Mouse (Mus musculus) left cerebral cortex, postnatal 10 days (tissue): ENCODE data around the gene Zmiz2. TPM values are rescaled to one million over a fixed set of nuclear protein-coding genes. Genes with fewer than 3 reads are reported as not detected.
A peak's percentile ranks its signal among the peaks of the same experiment; 100 is the strongest.
"Not testable (repeated sequence)": the region's sequence is repeated elsewhere in the genome, so short reads cannot be mapped to it uniquely, and the experiment has no call there.

Experiments
- DNase-seq, 2 experiments: peaks; one replicate each; pipeline ENCODE4 v3.0.0; 2021 to 2022; ENCODE audit warnings: low spot score in 2 of 2, mixed read lengths in 1 of 2; ENCODE audit errors: extremely low spot score in 1 of 2
- intact Hi-C: fragments of 180-260 bp; cut with DNase I; formaldehyde crosslinking; loops from one replicate; pipeline ENCODE4 v1.15.1; 2025
- total RNA-seq, 2 experiments: library from RNA; stranded (reverse); gene quantifications; 2 replicates each; pipeline ENCODE4 v1.2.3; 2021

Gene Zmiz2
- total RNA-seq, 2 experiments from 2014 or later: 199 to 203 TPM

DNA sequence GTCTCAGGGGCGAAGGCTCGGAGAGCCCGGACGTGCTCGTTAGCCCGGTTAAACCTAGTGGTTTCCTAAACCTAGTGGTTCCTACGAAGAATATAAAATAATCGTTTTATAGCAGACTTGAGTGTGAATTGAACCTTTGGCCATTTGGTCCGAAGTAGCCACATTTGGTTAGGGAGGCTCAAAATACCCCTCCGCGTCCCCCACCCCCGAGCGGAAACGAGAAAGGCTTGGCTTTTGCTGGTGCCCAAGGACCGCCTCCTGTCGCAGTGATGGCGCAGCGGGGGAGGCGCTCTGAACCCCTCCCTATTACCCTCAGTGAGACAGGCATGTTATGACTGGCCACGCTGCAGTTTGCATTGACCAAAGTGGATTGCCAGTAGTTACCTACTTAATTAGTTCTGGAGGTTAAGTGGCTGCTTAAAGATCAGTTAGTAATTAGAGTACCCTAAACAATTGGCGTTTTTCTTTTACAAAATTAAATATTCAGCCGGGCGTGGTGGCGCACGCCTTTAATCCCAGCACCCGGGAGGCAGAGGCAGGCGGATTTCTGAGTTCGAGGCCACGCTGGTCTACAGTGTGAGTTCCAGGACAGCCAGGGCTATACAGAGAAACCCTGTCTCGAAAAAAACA is 27.6 kb downstream of the Zmiz2 start:
- DNase-seq: peak; percentile 78 to 93
- intact Hi-C loops: no loop called here

DNA sequence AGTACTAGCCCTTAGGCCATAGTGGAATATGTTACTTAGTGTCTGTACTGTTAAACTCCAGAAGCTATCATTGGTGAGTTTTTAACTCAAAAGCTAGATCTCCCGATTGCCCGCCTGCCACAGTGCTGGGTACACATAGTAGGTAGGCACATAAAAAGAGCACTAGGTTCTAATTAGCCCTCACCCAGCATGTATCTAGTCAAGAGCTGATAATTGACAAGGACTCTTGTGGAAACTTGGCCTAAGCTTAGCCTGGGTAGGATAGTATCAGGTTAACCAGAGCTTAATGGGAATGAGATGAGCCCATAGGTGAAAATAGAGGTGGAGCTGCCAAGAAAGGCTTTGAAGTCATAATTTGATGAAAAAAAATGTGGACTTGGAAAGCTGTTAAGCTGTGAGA is 28.2 kb downstream of the Zmiz2 start:
- no peak for DNase-seq
- intact Hi-C loops: no loop called here

DNA sequence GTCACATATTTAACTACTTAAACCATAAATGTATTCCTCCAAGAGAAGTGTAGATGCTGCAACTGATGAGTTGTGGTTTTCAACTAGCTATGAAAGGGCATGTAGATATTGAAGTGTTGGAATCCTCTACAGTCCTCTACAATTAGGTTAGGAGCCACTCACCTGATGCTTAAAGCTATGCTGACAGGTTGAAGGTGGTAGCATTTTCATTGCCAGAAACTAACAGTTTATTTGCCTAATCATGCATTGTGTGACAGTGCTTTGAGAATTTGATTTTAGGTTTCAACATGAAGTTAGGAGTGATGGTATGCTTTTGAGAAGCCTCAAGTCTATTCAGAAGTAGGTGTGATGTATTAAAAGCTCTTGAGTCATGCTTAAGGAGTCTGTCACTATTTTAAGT is 28.6 kb downstream of the Zmiz2 start:
- DNase-seq: no peak
- intact Hi-C loops: no loop called here

DNA sequence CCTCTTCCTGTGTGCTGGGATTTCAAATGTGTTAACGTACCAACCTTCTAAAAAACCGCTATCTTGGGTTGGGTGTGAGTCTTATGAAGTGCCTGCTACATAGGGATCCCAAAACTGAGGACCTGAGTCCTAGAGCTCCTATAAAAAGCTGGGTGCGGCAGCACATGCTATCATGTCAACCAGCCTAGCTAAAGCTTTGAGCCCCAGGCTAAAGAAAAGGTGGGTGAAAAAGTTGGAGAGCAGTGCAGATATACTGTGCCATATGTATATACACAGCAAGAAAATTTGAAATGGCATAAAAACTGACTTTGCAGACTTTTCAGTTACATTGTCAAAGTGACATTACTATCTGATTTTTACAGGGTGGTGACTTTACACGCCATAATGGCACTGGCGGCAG is 29.9 kb downstream of the Zmiz2 start:
- DNase-seq: no peak
- intact Hi-C loops: no loop called here

DNA sequence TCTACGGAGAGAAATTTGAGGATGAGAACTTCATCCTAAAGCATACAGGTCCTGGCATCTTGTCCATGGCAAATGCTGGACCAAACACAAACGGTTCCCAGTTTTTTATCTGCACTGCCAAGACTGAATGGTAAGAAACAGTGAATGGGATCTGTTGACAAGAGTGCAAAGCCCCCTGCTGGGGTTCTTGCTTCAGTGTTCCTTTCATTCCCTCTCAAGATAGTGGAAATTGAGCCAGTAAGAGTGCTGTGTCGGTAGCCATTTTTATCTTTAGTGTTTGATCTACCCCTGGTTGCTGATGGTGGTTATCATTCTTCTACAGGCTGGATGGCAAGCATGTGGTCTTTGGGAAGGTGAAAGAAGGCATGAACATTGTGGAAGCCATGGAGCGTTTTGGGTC is 30.3 kb downstream of the Zmiz2 start:
- intact Hi-C loops, DNase-seq: not testable (repeated sequence)

DNA sequence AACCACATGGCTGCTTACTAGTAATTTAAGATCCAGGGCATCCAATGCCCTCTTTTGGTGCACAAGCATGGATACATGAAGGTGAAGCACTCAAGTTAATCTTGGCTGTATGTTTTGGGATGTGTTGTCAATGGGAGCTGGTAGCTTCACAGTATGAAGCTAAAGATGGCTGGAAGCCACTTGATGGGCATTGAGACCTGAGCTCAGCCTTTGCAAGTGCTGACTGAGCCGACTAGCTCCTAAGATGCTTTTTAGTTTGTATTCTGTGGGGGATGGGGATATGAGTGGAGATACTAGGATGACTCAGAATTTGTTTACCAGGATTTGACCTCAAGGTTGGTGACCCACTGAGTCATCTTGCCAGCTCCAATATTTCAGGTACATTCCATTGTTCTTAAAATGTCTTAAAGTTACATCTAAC is 31.4 kb downstream of the Zmiz2 start:
- no peak for DNase-seq
- intact Hi-C loops: no loop called here

DNA sequence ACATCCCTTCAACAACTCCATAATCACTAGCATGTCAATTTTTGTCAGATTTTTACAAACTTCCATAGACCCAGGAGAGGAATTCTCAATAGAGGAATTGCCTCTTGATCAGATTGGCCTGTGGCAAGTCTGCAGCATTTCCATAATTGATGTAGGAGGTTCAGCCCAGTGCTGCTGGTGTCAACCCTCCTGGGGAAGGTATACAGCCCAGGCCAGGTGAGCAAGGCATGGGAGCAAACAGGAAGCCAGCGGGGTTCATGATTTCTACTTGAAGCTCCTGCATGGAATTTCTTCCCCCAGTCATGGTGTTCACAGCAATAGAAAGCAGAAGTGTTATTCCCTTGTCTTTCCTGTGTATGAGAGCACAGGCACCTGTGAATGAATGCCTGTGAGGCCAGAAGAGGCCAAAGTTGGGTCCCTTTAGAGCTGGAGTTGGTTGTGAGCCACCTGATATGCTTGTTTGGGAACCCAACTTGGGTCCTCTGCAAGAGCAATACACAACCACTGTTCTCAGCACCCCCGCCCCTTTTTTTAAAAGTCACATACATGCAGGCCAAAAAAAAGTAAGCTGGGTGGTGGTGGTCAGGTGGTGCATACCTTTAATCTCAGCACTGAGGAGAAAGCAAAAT is 32.0 kb downstream of the Zmiz2 start:
- intact Hi-C loops: no loop called here
- no peak for DNase-seq

DNA sequence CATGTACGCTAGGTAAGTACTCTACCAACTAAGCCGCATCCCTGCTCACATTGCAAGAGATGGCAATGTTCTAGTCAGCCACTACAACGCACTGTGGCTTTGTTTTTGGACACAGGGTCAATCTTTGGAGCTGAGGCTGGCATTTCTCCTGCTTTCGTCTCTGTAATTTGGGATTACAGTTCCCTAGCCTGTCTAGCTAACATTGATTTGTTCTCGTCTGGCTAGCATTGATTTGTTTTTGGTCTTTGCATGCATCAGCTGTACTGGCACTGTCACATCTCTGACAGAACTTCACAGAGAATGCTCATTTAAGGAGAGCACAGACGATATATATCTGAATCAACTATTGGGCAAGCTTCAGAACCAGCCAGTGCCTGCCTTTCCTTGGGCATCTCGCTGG is 41.3 kb downstream of the Zmiz2 start:
- intact Hi-C loops: no loop called here
- DNase-seq: no peak

DNA sequence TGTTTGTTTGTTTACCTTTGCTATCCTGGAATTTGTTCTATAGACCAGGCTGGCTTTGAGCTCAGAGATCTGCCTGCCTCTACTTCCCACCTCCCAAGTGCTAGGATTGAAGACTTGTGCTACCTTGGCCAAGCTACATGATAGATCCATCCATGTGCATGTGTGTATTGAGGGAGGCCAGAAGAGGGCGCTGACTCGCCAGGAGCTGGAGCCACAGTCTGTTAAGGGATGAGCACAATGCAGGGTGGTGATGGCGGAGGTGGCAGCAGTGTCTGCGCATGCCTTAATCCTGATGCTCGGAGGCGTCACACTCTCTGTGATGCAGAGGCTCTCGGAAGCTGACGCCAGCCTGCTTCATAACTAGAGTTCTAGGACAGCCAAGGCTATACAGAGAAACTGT is 47.6 kb downstream of the Zmiz2 start:
- intact Hi-C loops: no loop called here
- DNase-seq: peak in 1 of 2 experiments; percentile 68

DNA sequence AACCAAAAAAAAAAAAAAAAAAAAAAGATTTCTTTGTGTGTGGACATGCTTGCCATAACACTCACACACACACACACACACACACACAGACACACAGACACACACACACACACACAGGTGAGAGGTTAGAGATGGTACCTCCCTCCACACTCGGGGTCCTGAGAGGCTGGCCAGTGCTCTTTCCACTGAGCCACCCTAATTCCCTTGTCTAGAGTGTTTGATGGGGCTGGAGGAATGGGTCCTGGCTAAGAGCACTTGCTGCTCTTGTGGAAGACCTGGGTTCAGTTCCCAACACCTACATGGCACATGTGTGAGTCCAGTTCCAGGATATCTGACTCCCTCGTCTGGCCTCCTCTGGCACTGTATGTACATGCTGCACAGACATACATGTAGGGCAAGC is 48.8 kb downstream of the Zmiz2 start:
- intact Hi-C loops: no loop called here
- DNase-seq: no peak

DNA sequence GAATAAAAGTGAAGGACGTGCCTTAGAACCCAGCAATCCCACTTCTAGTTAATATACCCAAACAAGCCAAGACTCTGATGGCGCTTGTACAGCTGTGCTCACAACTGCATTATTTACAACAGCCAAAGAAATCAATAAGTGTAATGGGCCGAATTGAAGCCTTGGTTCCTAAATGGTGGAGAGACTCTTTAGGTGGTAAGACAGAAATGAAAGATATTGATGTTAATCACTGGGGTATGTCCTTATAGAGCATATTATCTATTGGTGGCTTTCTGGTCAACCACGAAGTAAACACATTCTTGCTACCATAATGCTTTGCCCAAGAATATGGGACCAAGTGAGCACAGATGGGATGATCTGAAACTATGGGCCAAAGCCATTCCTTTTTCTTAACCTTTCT is 51.3 kb downstream of the Zmiz2 start:
- intact Hi-C loops: no loop called here
- DNase-seq: no peak

DNA sequence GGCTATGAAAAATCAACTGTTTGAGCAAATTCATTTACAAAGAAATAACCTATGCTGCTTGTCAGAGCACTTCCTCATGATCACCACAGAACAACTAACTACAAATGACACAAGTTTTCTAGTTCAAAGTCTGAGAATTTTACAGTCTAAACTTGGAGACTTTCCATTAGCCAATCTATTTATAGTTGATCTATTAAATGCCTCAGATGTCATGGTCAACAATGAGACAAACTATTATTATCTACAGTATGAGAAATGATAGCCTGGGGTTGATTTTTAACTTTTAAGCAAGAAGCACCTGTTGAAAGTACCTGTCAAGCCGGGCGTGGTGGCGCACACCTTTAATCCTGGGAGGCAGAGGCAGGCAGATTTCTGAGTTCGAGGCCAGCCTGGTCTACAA is 53.7 kb downstream of the Zmiz2 start:
- intact Hi-C loops: no loop called here

DNA sequence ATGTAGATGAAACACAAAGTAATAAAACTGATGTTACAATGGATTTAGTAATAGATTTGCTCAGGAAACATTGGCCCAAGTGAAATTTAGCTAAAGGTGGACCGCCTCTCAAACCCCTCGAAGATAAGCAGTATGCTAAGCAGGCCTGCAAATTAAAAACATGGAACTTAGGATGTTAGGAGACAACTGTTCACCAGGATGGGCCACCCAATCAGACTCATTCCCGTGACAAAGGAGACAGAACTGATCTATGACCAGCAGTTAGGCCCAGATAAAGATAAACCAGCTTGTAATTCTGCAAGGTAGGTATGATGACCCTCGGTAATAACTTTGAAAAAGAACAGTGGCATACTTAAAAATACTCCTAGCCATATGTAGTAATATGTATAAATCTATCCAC is 54.2 kb downstream of the Zmiz2 start:
- no peak for DNase-seq
- intact Hi-C loops: no loop called here

More for the DNA sequence above, 53.7 kb downstream of the Zmiz2 start:
- DNase-seq: no peak

DNA sequence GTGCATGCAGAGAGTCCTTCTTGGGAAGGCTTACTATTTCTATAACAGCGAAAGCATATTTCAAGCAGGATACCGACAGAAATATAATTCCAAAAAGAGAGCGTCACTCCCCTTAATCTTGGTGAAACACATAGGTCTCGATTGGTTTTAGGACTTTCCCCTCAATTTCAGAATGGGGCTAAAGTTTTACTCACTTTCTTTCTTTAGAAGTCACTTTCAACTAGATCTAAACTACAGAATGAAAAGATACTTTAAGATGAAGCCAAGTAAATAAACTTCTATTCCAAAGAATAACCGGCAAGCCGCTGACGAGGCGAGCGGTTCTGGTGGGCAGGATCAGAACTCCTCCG is 54.8 kb downstream of the Zmiz2 start:
- no peak for DNase-seq
- intact Hi-C loops: no loop called here

DNA sequence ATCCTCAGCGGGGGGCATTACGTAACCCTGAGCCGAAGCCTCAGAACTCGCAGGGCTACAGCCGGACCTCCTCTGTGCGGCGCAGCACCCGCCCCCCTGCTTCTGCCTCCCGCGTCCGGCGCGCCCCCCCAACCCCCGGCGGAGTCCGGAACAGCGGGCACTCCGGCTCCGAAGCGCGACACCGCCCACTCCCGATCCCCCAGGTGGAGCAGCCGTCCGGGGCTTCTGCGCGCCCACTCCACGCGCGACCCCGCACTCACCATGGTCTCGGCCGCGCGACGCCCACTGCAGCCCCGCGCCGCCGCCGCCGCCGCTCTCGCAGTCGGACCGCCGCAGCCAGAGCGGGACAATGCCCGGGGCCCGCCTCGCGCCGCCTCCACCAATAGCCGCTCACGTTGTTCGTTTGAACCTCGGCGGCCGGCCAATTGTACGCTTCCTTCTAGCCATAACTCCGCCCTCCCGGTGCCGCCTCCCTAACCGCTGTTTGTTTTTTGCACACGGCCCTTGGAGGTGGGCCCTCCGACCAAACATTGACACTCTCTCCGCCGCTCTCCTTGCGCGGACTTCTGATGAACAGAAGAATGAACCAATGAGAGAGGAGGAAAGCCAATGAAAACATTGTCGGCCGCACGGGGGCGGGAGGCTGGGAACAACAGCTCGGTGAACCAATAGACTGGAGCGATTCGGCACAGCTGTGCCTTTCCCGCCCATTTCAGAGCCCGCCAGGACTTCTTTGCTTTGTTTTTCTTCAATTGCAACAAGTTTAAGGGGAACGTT is 55.4 kb downstream of the Zmiz2 start, which contains the start of gene H2afv:
TSS of gene H2afv (minus strand) at position 367 of the 777 bp plus-strand sequence.
- intact Hi-C loops: no loop called here

DNA sequence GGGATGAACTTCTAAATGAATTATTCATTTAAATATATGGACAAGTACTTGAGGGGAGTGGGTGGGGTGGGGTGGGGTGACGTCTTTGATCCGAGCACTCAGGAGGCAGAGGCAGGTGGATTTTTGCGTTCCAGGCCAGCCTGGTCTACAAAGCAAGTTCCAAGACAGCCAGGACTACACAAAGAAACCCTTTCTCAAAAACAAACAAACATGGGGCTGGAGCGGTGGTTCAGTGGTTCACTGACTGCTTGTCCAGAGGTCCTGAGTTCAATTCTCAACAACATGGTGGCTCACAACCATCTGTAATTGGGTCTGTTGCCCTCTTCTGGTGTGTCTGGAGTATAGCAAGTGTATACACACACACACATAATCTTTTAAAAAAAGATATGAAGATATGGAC is 56.6 kb downstream of the Zmiz2 start:
- DNase-seq: no peak
- intact Hi-C loops: no loop called here

More for the DNA sequence above, 55.4 kb downstream of the Zmiz2 start, which contains the start of gene H2afv:
- peak; percentile 99 to 100 for DNase-seq

DNA sequence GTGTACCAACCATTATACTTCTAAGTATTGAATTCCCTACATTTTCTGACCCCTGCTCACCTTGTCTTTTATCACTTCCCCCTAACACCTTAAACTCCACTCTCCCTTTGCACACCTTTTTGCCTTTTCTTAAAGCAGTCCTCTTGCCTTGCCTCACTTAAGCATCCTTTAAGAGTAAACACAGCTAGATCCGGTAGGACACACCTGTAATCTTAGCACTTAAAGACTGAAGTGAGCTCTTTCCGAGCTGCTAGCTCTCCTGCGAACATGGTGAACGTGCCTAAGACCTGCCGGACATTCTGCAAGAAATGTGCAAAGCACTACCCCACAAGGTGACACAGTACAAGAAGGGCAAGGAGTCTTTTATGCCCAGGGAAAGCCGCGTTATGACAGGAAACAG is 57.1 kb downstream of the Zmiz2 start:
- intact Hi-C loops: no loop called here
- DNase-seq: no peak

DNA sequence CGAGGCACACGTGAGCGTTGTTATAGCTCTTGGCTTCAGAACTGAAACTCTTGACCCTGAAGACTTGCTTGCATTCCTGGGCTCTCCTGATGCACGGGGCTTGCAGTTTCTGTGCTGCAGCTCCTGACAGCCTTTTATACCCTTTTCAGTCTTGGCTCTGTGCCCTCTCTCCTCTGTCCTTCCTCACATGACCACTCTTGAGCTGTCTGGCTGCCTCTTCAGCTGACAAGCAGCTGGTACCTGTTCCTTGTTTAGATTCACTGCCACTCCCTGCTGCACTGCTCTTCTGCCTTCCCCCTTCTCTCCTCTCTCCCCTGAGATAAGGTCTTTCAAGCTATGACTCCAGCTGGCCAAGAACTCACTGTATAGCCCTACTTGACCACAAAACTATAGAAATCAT is 58.6 kb downstream of the Zmiz2 start:
- intact Hi-C loops: no loop called here
- DNase-seq: no peak

DNA sequence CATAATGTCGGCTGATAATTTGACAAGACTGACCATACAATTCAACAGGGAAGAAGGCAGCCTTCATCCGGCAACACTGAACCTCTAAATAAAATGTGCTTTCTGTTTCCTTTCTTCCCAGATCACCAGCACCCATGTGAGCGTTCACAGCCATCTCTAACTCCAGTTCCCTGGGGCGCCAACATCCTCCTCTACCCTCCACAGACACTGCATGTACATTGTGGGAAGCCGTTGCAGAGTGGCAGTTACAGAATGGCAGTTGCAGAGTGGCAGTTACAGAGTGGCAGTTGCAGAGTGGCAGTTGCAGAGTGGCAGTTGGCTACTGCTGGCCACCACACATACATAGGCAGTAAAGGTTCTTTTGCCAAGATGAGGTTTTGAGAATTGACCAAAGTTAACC is 59.3 kb downstream of the Zmiz2 start:
- DNase-seq, intact Hi-C loops: not testable (repeated sequence)
